Mouse (Mus musculus): ENCODE measurements around the gene Ube2d2b.

DNA sequence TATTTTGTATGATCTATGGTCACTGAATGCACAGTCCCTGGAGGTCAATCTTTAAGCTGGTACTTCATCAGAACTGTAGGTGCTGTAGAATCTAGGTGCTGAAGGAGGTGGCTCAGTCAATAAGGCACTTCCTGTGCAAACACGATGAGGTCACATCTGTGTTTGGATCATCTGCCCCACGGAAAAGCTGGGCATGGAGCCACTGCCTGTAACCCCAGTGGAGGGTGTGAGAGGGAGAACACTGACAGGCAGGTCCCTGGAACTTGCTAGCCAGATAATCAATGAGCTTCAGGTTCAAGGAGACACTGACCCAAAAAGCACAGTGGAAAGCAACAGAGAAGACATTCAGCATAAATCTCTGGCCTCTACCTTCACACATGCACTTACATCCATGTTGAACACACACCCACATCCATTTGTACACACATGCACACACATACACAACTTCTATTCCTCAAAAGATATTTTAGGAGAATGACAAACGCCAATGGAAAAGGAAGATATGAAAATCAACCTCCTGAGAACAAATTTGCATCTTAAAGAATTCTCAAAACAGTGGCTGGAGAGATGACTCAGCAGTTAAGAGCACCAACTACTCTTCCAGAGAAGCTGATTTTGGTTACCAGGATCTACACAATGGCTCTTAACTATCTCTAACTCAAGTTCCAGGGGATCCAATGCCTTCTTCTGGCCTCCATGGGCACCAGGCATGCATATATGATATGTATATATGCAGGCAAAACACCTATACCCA is 9.2 kb downstream of the Ube2d2b start:
- TF ChIP-seq POLR2A (IDR thresholded peaks at IDR 0.05; ENCODE audit: borderline replicate concordance, low read depth, low read length) (no peak), CTCF (IDR thresholded peaks at IDR 0.05; ENCODE audit: low read depth, low read length) (no peak)
